Mouse (Mus musculus) heart, postnatal 0 days (tissue): ENCODE measurements around the gene Sgms1. TPM values are rescaled to one million over a fixed set of nuclear protein-coding genes. Genes with fewer than 3 reads are reported as not detected.
A peak's percentile ranks its signal among the peaks of the same experiment; 100 is the strongest.

Experiments used
- ATAC-seq: fragments of 200-750 bp; cut with Nextera tagmentation; 2 replicates; pipeline ENCODE4 v1.8.0; 2017; ENCODE audit warnings: low read depth, moderate number of reproducible peaks, moderate library complexity; ENCODE audit not compliant: insufficient read depth
- DNase-seq: peaks from one replicate; pipeline ENCODE4 v3.0.0-alpha.2; 2016; ENCODE audit warnings: low spot score
- H3K27ac ChIP-seq: fragments of 300-500 bp; sonication (generic); 2 replicates; pipeline ENCODE4 v1.5.1; 2014; ENCODE audit warnings: low read depth, mild to moderate bottlenecking
- H3K27me3 ChIP-seq: fragments of 300-500 bp; sonication (generic); 2 replicates; pipeline ENCODE4 v1.6.1; 2014; ENCODE audit warnings: low read length, mixed read lengths; ENCODE audit not compliant: control insufficient read depth, insufficient read depth
- H3K36me3 ChIP-seq: fragments of 300-500 bp; sonication (generic); replicated peaks from 2 replicates; pipeline ENCODE4 v1.6.1; 2014; ENCODE audit warnings: low read length, mixed read lengths; ENCODE audit not compliant: control insufficient read depth, insufficient read depth
- H3K4me1 ChIP-seq: fragments of 300-500 bp; sonication (generic); 2 replicates; pipeline ENCODE4 v1.6.1; 2014; ENCODE audit warnings: antibody characterized with exemption; ENCODE audit not compliant: control insufficient read depth, insufficient read depth
- H3K4me2 ChIP-seq: fragments of 300-500 bp; sonication (generic); 2 replicates; pipeline ENCODE4 v1.6.1; 2014; ENCODE audit warnings: low read depth, mild to moderate bottlenecking, low read length, moderate library complexity
- H3K4me3 ChIP-seq: fragments of 300-500 bp; sonication (generic); 2 replicates; pipeline ENCODE4 v1.5.1; 2014; ENCODE audit warnings: low read depth, low read length
- H3K9ac ChIP-seq: fragments of 300-500 bp; sonication (generic); replicated peaks from 2 replicates; pipeline ENCODE4 v1.6.1; 2014; ENCODE audit warnings: low read depth, low read length, mixed read lengths
- H3K9me3 ChIP-seq: fragments of 300-500 bp; sonication (generic); replicated peaks from 2 replicates; pipeline ENCODE4 v1.6.1; 2016; ENCODE audit warnings: low read length; ENCODE audit not compliant: control insufficient read depth
- CTCF ChIP-seq: IDR thresholded peaks from 2 replicates; pipeline ENCODE4 v1.5.1; 2016; ENCODE audit warnings: antibody characterized with exemption, control low read depth, low read depth
- EP300 ChIP-seq: IDR thresholded peaks from 2 replicates; pipeline ENCODE4 v1.6.1; 2016; ENCODE audit warnings: antibody characterized with exemption, low read depth
- WGBS: fragments of 180-500 bp; shearing (Covaris S2); extraction: QIAGEN DNeasy Blood & Tissue Kit; methylation state at CpG from one replicate; pipeline ENCODE4 v1.1.7; 2014; 5-methylcytosine and 5-hydroxymethylcytosine counted together
- polyA plus RNA-seq: library from polyadenylated mRNA; unstranded; fragments of >200 nt; fragmentation: Nextera tagmentation; extraction: Ambion mirVana; gene quantifications from 2 replicates; pipeline ENCODE4 v1.2.1, GENCODE M21; 2015
- total RNA-seq: library from RNA; depleted of rRNA; stranded (reverse); fragments of >200 nt; gene quantifications from 2 replicates; pipeline ENCODE4 v1.2.3, GENCODE M21; 2014; ENCODE audit warnings: low replicate concordance

Sgms1 gene
- total and polyA plus RNA-seq, 2 experiments from 2014 or later: 29.4 to 52.0 TPM

DNA sequence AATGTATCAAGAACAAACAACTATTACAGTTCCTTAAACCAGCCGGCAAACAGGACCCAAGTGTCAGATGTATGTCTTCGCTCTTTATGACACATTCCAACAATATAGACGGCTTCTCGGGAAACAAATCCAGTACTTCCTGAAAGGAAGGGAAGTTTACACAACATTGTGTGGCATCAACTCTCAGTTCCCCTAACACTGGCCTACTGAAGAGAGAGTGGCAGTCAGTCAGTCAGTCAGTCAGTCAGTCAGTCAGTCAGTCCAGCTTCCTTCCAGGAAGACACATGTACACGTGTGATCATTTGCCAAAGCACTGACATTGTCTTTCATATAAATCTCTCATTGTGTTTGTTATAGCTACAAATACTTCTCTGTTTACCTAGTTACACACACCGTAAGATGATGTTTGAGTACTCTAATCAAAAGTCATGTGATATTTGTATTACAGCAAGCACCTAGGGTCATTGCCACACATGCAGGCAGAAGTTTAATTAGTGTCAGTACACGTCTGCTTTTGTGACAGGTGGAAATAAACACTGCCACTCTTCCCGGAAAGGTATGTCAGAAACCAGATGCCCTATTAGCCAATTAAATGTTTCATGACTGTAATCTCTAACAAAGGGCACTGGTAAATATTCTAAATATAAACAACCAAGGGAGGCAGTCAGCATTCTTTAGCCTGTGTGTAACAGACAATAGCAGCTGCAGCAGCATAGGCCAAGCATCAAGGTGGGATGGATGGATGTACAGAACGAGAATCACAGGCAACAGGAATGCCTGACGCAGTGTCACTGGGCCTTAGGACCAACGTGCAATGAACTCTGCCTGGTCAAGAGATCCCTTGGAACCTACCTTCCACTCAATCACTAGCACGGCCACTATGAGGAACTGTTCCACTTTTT is 174.4 kb downstream of the Sgms1 start:
- TF ChIP-seq EP300 (no peak), CTCF (no peak)
- no peaks in the 10 kb centered on the region for H3K36me3 ChIP-seq
- H3K4me1 ChIP-seq: peaks cover 17% of the 10 kb centered on the region
- no peak overlapping the region for H3K4me3 ChIP-seq
- no peak for ATAC-seq
- no peaks in the 10 kb centered on the region for H3K9me3 ChIP-seq
- WGBS: 61% methylated on average over 12 of the region's 12 CpGs
- H3K4me2 ChIP-seq: no peak overlapping the region
- no peaks in the 10 kb centered on the region for H3K27me3 ChIP-seq
- H3K27ac ChIP-seq: peak overlapping the region; percentile 39
- no peak for DNase-seq
- no peak overlapping the region for H3K9ac ChIP-seq

DNA sequence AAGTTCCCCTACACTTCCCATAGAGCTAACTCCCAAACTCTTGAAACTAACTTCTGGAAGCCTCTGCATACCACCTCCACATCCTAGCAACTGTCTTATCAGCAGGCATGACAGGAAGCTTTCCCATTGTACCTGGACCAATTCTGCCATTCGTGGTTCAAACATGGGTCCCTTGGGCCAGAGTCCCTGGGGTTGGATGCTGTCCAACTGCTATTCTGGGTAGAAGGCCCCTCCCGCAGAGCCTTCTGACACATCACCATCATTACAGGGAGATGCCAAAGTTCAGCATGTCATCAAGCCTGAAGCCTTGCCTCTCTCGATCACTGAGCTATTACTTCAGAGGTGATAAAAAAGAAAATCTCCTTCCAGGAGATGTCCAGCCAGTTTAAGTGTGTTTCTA is 175.9 kb downstream of the Sgms1 start:
- Histone ChIP-seq H3K4me2 (no peak overlapping the region), H3K9me3 (no peaks in the 10 kb centered on the region), H3K4me3 (no peak overlapping the region), H3K27me3 (no peaks in the 10 kb centered on the region), H3K36me3 (no peaks in the 10 kb centered on the region), H3K9ac (no peak overlapping the region), H3K27ac (no peak overlapping the region), H3K4me1 (peaks cover 23% of the 10 kb centered on the region)
- no peak for DNase-seq
- no peak for ATAC-seq
- WGBS: 15% methylated on average over 3 of the region's 3 CpGs
- no peak for TF ChIP-seq EP300
- TF ChIP-seq CTCF: no peak

DNA sequence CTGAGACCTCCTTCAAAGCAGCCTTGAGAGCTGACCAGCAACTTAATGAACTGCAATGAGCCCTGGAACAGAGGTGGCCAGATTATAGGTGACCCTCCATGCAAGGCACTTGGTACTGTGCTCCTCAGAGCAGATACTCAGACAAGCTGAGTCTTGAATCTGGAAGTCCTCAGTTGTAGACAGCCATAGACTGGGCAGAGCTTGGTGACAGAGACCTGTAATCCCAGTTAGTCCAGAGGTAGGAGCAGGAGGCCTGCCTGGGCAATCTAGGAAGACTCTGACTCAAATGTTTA is 178.3 kb downstream of the Sgms1 start:
- Histone ChIP-seq H3K4me3 (peak overlapping the region; percentile 57), H3K4me1 (peaks cover 23% of the 10 kb centered on the region), H3K27me3 (no peaks in the 10 kb centered on the region), H3K36me3 (no peaks in the 10 kb centered on the region), H3K9me3 (no peaks in the 10 kb centered on the region), H3K27ac (peak overlapping the region; percentile 91), H3K9ac (peak overlapping the region; percentile 81; the same call in 1 of the 2 replicates), H3K4me2 (peak overlapping the region; percentile 65)
- DNase-seq: no peak
- TF ChIP-seq CTCF (no peak), EP300 (no peak)
- peak; percentile 10; the same call in 1 of the 2 replicates for ATAC-seq

GRCm38 (mm10) chr19:32210450-32211292 is 178.8 kb downstream of the Sgms1 start:
- ATAC-seq (peak; percentile 99), DNase-seq (peak; percentile 96)
- Histone ChIP-seq H3K27me3 (no peaks in the 10 kb centered on the region), H3K9ac (peak overlapping the region; percentile 81), H3K27ac (peak overlapping the region; percentile 91), H3K36me3 (no peaks in the 10 kb centered on the region), H3K4me2 (peak overlapping the region; percentile 65), H3K4me1 (peaks cover 20% of the 10 kb centered on the region), H3K4me3 (peak overlapping the region; percentile 57), H3K9me3 (no peaks in the 10 kb centered on the region)
- 1% methylated on average over 34 of the region's 34 CpGs for WGBS
- TF ChIP-seq EP300: 0 out of 2 replicates have a peak, but pooled peaks have one; percentile 72
- peak; percentile 39; the same call in 1 of the 2 replicates for TF ChIP-seq CTCF

- Histone ChIP-seq H3K9me3 (no peaks in the 10 kb centered on the region), H3K4me2 (peak overlapping the region; percentile 65), H3K27ac (peak overlapping the region; percentile 91), H3K9ac (peak overlapping the region; percentile 81), H3K4me1 (peaks cover 15% of the 10 kb centered on the region), H3K36me3 (no peaks in the 10 kb centered on the region), H3K27me3 (no peaks in the 10 kb centered on the region), H3K4me3 (peak overlapping the region; percentile 57)
- WGBS: 2% methylated on average over 5 of the region's 5 CpGs
- DNase-seq (no peak), ATAC-seq (peak; percentile 27; the same call in 1 of the 2 replicates)
- no peak for TF ChIP-seq EP300
- TF ChIP-seq CTCF: no peak
These were observed 179.4 kb downstream of the Sgms1 start for GRCm38 (mm10) chr19:32210099-32210449.
